Comparison of ENCODE assay signal across 27 mouse cellular contexts in genomic region chr9:123929936-123930335, GRCm38 (mm10). TPM values are rescaled to one million over a fixed set of nuclear protein-coding genes. Genes with fewer than 3 reads are reported as not detected.
DNase-seq lines count a peak whose midpoint lies in the region; ATAC-seq and TF ChIP-seq lines count a peak whose summit lies in the region.
"Had no signal": no experiment of that assay in that cellular context is flagged by ENCODE, and none has a peak within 500 bp of the region (broad histone marks: within the 10 kb centered on the region; RNA-seq: fewer than 3 reads in every experiment).

No protein-coding gene starts in this region.

- intact Hi-C loops in gastrocnemius, postnatal 14 days (cut with DNase I; ENCODE audit: low total_unique reads): no loop called here

- no peak overlapping the region for H3K4me2 ChIP-seq in liver, embryonic 12.5 days
- H3K4me2 ChIP-seq in liver, postnatal 0 days (ENCODE audit: low read depth, low read length): no peak overlapping the region
- H3K4me2 ChIP-seq in midbrain, embryonic 15.5 days: no peak overlapping the region
- H3K4me2 ChIP-seq: embryonic facial prominence, embryonic 13.5 days; heart, embryonic 11.5 days; limb, embryonic 15.5 days; neural tube, embryonic 13.5 days had no signal

- TF ChIP-seq EP300 in liver, postnatal 0 days (IDR thresholded peaks at IDR 0.05; ENCODE audit: low read depth): peak; percentile 34; the same call in 1 of the 2 replicates

- H3K36me3 ChIP-seq in liver, embryonic 12.5 days: no peaks in the 10 kb centered on the region
- peaks cover 33% of the 10 kb centered on the region for H3K36me3 ChIP-seq in E14TG2a.4 (ENCODE audit: insufficient read depth, low read length)
- H3K36me3 ChIP-seq in liver, postnatal 0 days (replicated peaks; ENCODE audit: insufficient read depth, low read length): no peaks in the 10 kb centered on the region
- no peaks in the 10 kb centered on the region for H3K36me3 ChIP-seq in midbrain, embryonic 15.5 days (replicated peaks)
- H3K36me3 ChIP-seq: embryonic facial prominence, embryonic 13.5 days; limb, embryonic 15.5 days; neural tube, embryonic 13.5 days had no signal

- ATAC-seq in liver, embryonic 12.5 days: no peak
- no peak for ATAC-seq in liver, postnatal 0 days
- no peak for ATAC-seq in midbrain, embryonic 15.5 days (replicated peaks)
- ATAC-seq: CD4-positive, CD25-positive, alpha-beta regulatory T cell, adult 4 months; hindbrain, embryonic 16.5 days; Patski had no signal

- TF ChIP-seq POLR2A in bone marrow, adult 2 months (IDR thresholded peaks at IDR 0.05; ENCODE audit: borderline replicate concordance, control insufficient read depth, low read depth, low read length): no peak

- no peaks in the 10 kb centered on the region for H3K27me3 ChIP-seq in liver, embryonic 12.5 days (replicated peaks)
- H3K27me3 ChIP-seq in E14TG2a.4 (ENCODE audit: insufficient read depth, low read length): peaks cover 13% of the 10 kb centered on the region
- H3K27me3 ChIP-seq in liver, postnatal 0 days (ENCODE audit: insufficient read depth, low read length): no peaks in the 10 kb centered on the region
- H3K27me3 ChIP-seq in midbrain, embryonic 15.5 days (replicated peaks): no peaks in the 10 kb centered on the region
- H3K27me3 ChIP-seq: embryonic facial prominence, embryonic 13.5 days; limb, embryonic 15.5 days; neural tube, embryonic 13.5 days; Patski had no signal

- TF ChIP-seq CTCF in E14TG2a.4 (conservative IDR thresholded peaks at IDR 0.05; ENCODE audit: low read length): no peak
- no peak for TF ChIP-seq CTCF in bone marrow, adult 2 months (IDR thresholded peaks at IDR 0.05; ENCODE audit: control insufficient read depth, insufficient read depth, low read length)
- TF ChIP-seq CTCF in liver, postnatal 0 days (IDR thresholded peaks at IDR 0.05; ENCODE audit: low read depth): no peak

- peaks cover 78% of the 10 kb centered on the region for H3K4me1 ChIP-seq in liver, embryonic 12.5 days
- no peaks in the 10 kb centered on the region for H3K4me1 ChIP-seq in E14TG2a.4 (replicated peaks; ENCODE audit: low read depth, low read length)
- H3K4me1 ChIP-seq in bone marrow, adult 2 months (ENCODE audit: control insufficient read depth, insufficient read depth, low read length): peaks cover 13% of the 10 kb centered on the region
- peaks cover 36% of the 10 kb centered on the region for H3K4me1 ChIP-seq in liver, postnatal 0 days (ENCODE audit: insufficient read depth)
- H3K4me1 ChIP-seq in midbrain, embryonic 15.5 days: peaks cover 5% of the 10 kb centered on the region; the same call in 1 of the 2 replicates

- no peaks in the 10 kb centered on the region for H3K9me3 ChIP-seq in liver, embryonic 12.5 days (replicated peaks)
- H3K9me3 ChIP-seq in E14TG2a.4 (ENCODE audit: low read length): peaks cover 78% of the 10 kb centered on the region
- no peaks in the 10 kb centered on the region for H3K9me3 ChIP-seq in liver, postnatal 0 days (ENCODE audit: low read length)
- no peaks in the 10 kb centered on the region for H3K9me3 ChIP-seq in midbrain, embryonic 15.5 days
- H3K9me3 ChIP-seq: embryonic facial prominence, embryonic 13.5 days; limb, embryonic 15.5 days; neural tube, embryonic 13.5 days had no signal

- no peak overlapping the region for H3K9ac ChIP-seq in liver, embryonic 12.5 days
- no peak overlapping the region for H3K9ac ChIP-seq in liver, postnatal 0 days (replicated peaks)
- H3K9ac ChIP-seq in midbrain, embryonic 15.5 days: no peak overlapping the region
- H3K9ac ChIP-seq: embryonic facial prominence, embryonic 13.5 days; limb, embryonic 15.5 days; neural tube, embryonic 13.5 days had no signal

- WGBS in liver, embryonic 12.5 days (ENCODE audit: insufficient replicate concordance): 64% methylated on average over 4 of the region's 4 CpGs
- WGBS in bone marrow, adult 2 months: 61% methylated on average over 4 of the region's 4 CpGs
- WGBS in liver, postnatal 0 days (ENCODE audit: insufficient replicate concordance): 57% methylated on average over 4 of the region's 4 CpGs
- WGBS in midbrain, embryonic 15.5 days: 81% methylated on average over 4 of the region's 4 CpGs

- H3K4me3 ChIP-seq in liver, embryonic 12.5 days: no peak overlapping the region
- H3K4me3 ChIP-seq in E14TG2a.4 (replicated peaks; ENCODE audit: low read length): peak overlapping the region; percentile 35
- no peak overlapping the region for H3K4me3 ChIP-seq in bone marrow, adult 2 months (replicated peaks; ENCODE audit: control insufficient read depth, low read depth, low read length)
- no peak overlapping the region for H3K4me3 ChIP-seq in liver, postnatal 0 days (ENCODE audit: low read depth, low read length)
- no peak overlapping the region for H3K4me3 ChIP-seq in midbrain, embryonic 15.5 days
- H3K4me3 ChIP-seq: embryonic facial prominence, embryonic 13.5 days; limb, embryonic 15.5 days; neural tube, embryonic 13.5 days had no signal

- DNase-seq in liver: no peak
- DNase-seq in liver, postnatal 0 days: no peak
- no peak for DNase-seq in gastrocnemius, postnatal 14 days
- DNase-seq in frontal cortex, postnatal 25 days (ENCODE audit: low spot score in 2 of 2): no peak
- DNase-seq: cerebellum, adult 2 months; gastrocnemius, postnatal 36 days; heart, postnatal 36 days; kidney, adult 2 months; kidney, postnatal 14 days; layer of hippocampus, adult 9-11 months; lung, postnatal 14 days; thymus, postnatal 25 days had no signal

- H3K27ac ChIP-seq in liver, embryonic 12.5 days: peak overlapping the region; percentile 67
- H3K27ac ChIP-seq in bone marrow, adult 2 months (ENCODE audit: control insufficient read depth, insufficient read depth, low read depth, low read length, poor library complexity): peak overlapping the region; percentile 92; the same call in 1 of the 2 replicates
- peak overlapping the region; percentile 73 for H3K27ac ChIP-seq in liver, postnatal 0 days (ENCODE audit: low read depth)
- no peak overlapping the region for H3K27ac ChIP-seq in midbrain, embryonic 15.5 days
- H3K27ac ChIP-seq: embryonic facial prominence, embryonic 13.5 days; limb, embryonic 15.5 days; neural tube, embryonic 13.5 days; stomach, postnatal 0 days had no signal

RNA-seq across cellular contexts. Expression of gene Ccr1, which starts 38.6 kb away (rescaled TPM):
- polyA plus RNA-seq in liver, embryonic 12.5 days (2016; fragmentation: Nextera tagmentation; extraction: Ambion mirVana): 1.4 and 1.6 TPM in 2 replicates
- polyA plus RNA-seq in bone marrow, adult 2 months (2011; ENCODE audit: insufficient read depth, insufficient read length, low replicate concordance, missing spikeins): 4.8 and 12.0 TPM in 2 replicates
- 2.9 and 3.0 TPM in 2 replicates for polyA plus RNA-seq in liver, postnatal 0 days (2015; fragmentation: Nextera tagmentation; extraction: Ambion mirVana)
- polyA plus RNA-seq in midbrain, embryonic 15.5 days (2015; fragmentation: Nextera tagmentation; extraction: Ambion mirVana): 0.84 and 1.0 TPM in 2 replicates
- total RNA-seq in gastrocnemius, postnatal 14 days (2021): 1 to 10 TPM in 1 of 2 experiments, under 1 TPM in 1; 0.55 to 1.1 TPM
- polyA plus RNA-seq: Patski had no signal

RNA-seq across cellular contexts. Expression of gene Ccr1l1, which starts 48.3 kb away (rescaled TPM):
- not detected in 2 replicates for polyA plus RNA-seq in liver, embryonic 12.5 days (2016; fragmentation: Nextera tagmentation; extraction: Ambion mirVana)
- polyA plus RNA-seq in bone marrow, adult 2 months (2011; ENCODE audit: insufficient read depth, insufficient read length, low replicate concordance, missing spikeins): not detected in 2 replicates
- 0.09 TPM in 1 of 2 replicates, not detected in the other for polyA plus RNA-seq in liver, postnatal 0 days (2015; fragmentation: Nextera tagmentation; extraction: Ambion mirVana)
- polyA plus RNA-seq in midbrain, embryonic 15.5 days (2015; fragmentation: Nextera tagmentation; extraction: Ambion mirVana): not detected in 2 replicates
- total RNA-seq in gastrocnemius, postnatal 14 days (2021): not detected
- total RNA-seq: common myeloid progenitor, adult 5-6 weeks; gastrocnemius, postnatal 36 days; heart, postnatal 36 days; left cerebral cortex, postnatal 14 days had no signal
- polyA plus RNA-seq: CD4-positive, CD25-positive, alpha-beta regulatory T cell, adult 4 months; cerebellum, adult 2 months; embryonic facial prominence, embryonic 13.5 days; frontal cortex, adult 2 months; heart, embryonic 11.5 days; hindbrain, embryonic 16.5 days; limb, embryonic 15.5 days; neural tube, embryonic 13.5 days; Patski; stomach, postnatal 0 days had no signal
